Mouse (Mus musculus): ENCODE results near the gene 9430015G10Rik. TPM values are rescaled to one million over a fixed set of nuclear protein-coding genes. Genes with fewer than 3 reads are reported as not detected.
"Not testable (repeated sequence)": the region's sequence is repeated elsewhere in the genome, so short reads cannot be mapped to it uniquely, and the experiment has no call there.

Gene 9430015G10Rik
- polyA plus RNA-seq, 1 experiment from 2014 or later, result 69.0 TPM

DNA sequence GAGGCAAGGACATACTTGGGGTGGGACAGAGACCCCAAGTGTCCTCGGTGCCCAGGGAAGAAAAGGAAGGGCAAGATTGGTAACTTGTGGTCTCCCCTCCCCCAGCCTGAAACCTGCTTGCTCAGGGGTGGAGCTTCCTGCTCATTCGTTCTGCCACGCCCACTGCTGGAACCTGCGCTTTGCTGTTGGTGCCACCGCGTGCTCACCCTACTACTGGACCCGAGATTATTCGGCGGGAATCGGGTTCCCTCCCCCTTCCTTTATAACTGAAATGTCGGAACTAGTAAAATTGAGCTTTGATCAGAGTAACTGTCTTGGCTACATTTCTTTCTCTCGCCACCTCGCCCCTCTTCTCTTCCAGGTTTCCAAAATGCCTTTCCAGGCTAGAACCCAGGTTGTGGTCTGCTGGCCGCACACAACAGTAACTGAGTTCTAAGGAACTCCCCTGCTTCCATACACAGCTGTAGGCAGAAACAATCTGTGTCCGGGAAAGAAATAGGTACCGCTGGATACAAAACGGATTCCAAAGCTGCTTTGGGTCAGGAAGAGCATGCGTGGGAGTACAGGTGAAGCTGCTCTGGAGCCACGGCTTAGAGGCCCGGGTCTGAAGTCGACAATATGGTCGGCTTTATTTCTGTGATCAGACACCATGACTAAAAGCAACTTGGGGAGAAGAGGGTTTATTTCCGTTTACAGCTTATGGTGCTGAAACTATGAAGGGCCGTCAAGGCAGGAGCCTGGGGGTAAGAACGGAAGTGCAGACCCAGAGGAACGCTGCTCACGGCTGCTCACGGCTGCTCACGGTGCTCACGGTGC is 26.7 kb downstream of the 9430015G10Rik start:
- no peaks in the 10 kb centered on the region for H3K36me3 ChIP-seq (replicated peaks)
- H3K9ac ChIP-seq, result no peak overlapping the region
- no peak overlapping the region for H3K27ac ChIP-seq
- no peak overlapping the region for H3K4me3 ChIP-seq (replicated peaks)
- H3K4me2 ChIP-seq, result no peak overlapping the region
- H3K27me3 ChIP-seq, result no peaks in the 10 kb centered on the region
- no peaks in the 10 kb centered on the region for H3K9me3 ChIP-seq
- H3K4me1 ChIP-seq, result 0 out of 2 replicates have a peak, but pooled peaks cover 8% of the 10 kb centered on the region
- no peak for ATAC-seq (ENCODE audit: low FRiP score)
- WGBS, result 95% methylated on average over 30 of the region's 30 CpGs

DNA sequence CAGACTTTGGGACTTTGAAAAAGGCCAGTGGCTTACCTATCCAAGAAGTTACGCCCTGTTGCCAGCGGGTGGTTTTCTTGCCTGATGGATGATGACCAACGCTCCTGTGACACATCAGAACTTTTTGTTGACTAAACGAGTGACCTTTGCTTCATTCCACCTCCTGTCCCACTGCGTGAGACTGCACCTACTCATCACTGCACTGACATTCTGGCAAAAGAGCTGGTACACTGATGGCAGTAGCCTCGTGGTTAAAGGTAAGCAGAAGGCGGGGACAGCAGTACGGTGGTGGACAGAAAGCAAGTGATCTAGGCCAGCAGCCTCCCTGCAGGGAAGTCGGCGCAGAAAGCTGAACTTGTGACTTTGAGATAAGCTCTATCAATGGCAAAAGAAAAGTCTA is 41.1 kb downstream of the 9430015G10Rik start:
- H3K27ac ChIP-seq; H3K4me3 ChIP-seq (replicated peaks); ATAC-seq (ENCODE audit: low FRiP score); H3K27me3 ChIP-seq; H3K9me3 ChIP-seq; H3K36me3 ChIP-seq (replicated peaks); H3K4me2 ChIP-seq; H3K9ac ChIP-seq; H3K4me1 ChIP-seq: not testable (repeated sequence)
- WGBS, result 94% methylated on average over 10 of the region's 10 CpGs

DNA sequence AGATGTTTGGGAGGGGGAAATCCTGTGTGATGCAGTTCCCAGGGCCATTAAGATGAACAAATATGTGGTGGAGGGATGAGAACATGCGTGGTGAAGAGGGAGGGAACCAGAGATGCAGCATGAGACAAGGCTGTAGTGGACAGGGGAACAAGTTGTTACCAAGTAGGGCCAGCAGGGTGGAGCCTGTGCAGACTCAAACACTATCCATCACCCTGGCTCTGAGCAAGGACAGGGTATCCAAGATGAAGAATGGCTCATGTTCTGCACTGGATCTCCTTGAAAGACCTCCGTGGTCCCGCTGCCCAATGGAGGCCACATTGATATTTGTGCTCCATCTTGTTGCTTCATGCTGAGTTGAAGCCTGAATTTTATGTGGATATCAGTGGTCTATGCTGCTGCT is 45.0 kb downstream of the 9430015G10Rik start:
- ATAC-seq (ENCODE audit: low FRiP score), result no peak
- H3K9ac ChIP-seq, result no peak overlapping the region
- 96% methylated on average over 3 of the region's 3 CpGs for WGBS

DNA sequence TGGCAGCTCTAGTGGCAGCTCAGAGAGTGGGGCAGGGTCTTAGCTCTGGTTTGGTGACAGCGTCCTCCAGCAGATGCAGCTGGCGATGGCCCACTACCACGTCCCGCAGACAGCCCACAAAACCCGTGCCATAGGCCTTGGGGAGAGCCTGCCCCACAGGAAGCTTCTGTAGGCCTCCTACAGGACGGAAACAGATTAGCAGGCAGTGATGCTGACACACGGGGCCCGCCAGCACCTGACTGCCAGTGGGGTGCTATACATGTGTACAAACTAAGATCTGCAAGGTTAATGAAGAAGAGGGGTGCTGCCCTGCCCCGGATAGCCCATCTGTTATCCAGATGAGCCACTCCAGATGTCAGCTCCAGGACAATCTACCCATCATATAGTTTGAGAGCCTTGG is 56.7 kb downstream of the 9430015G10Rik start:
- 85% methylated on average over 9 of the region's 9 CpGs for WGBS
- H3K36me3 ChIP-seq (replicated peaks), result peaks cover 98% of the 10 kb centered on the region

More for the DNA sequence above, 45.0 kb downstream of the 9430015G10Rik start:
- no peak overlapping the region for H3K4me2 ChIP-seq
- peaks cover 15% of the 10 kb centered on the region for H3K9me3 ChIP-seq
- H3K27ac ChIP-seq, result no peak overlapping the region
- H3K4me3 ChIP-seq (replicated peaks), result no peak overlapping the region
- H3K27me3 ChIP-seq, result no peaks in the 10 kb centered on the region
- H3K36me3 ChIP-seq (replicated peaks), result no peaks in the 10 kb centered on the region
- H3K4me1 ChIP-seq, result no peaks in the 10 kb centered on the region

DNA sequence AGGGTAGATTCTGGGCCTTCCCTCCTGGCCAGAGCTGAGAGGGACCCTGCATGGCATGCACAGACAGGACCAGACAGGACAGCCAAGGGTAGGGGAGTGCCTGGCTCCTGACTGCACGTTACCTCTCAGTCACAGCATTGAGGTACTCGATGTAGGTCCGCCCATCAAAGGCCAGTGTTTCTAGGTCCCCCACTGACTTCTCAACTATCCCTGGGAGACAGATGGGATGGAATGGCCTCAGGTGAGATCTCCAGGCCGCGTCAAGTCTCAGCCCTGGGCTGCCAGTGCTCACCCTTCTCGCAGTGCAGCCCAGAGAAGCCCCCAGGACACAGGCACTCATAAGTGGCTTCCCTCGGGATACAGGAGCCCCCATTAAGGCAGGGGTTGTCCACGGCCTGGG is 58.8 kb downstream of the 9430015G10Rik start:
- H3K36me3 ChIP-seq (replicated peaks), result peaks cover 100% of the 10 kb centered on the region
- H3K27me3 ChIP-seq, result no peaks in the 10 kb centered on the region
- no peak overlapping the region for H3K27ac ChIP-seq
- H3K4me1 ChIP-seq, result no peaks in the 10 kb centered on the region
- H3K9ac ChIP-seq, result no peak overlapping the region
- no peak overlapping the region for H3K4me3 ChIP-seq (replicated peaks)
- H3K4me2 ChIP-seq, result no peak overlapping the region
- ATAC-seq (ENCODE audit: low FRiP score), result no peak
- 97% methylated on average over 8 of the region's 8 CpGs for WGBS
- H3K9me3 ChIP-seq, result no peaks in the 10 kb centered on the region

More for the DNA sequence above, 56.7 kb downstream of the 9430015G10Rik start:
- peaks cover 12% of the 10 kb centered on the region for H3K9me3 ChIP-seq
- H3K4me3 ChIP-seq (replicated peaks), result no peak overlapping the region
- H3K27ac ChIP-seq, result no peak overlapping the region
- no peaks in the 10 kb centered on the region for H3K4me1 ChIP-seq
- H3K4me2 ChIP-seq, result no peak overlapping the region
- no peak overlapping the region for H3K9ac ChIP-seq
- no peak for ATAC-seq (ENCODE audit: low FRiP score)
- no peaks in the 10 kb centered on the region for H3K27me3 ChIP-seq

DNA sequence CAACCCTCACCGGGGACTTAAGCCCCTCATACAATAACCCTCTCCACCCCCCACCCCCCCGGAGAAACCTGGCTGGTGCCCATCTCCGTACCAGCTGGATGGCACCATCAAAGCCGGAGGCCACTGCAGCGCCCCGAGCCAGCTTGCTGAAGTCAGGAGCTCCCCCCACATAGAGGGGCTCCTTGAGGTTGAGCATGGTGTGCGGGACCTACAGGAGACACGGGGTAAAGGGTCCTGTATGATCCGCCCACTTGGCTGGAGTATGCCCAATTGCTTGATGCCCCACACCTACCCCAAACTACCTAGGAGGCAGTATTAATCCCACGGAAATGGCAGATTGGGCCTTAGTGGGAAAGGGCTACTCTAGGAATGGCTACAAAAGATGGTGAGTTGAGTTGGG is 59.3 kb downstream of the 9430015G10Rik start:
- no peak for ATAC-seq (ENCODE audit: low FRiP score)
- no peaks in the 10 kb centered on the region for H3K9me3 ChIP-seq
- WGBS, result 94% methylated on average over 10 of the region's 10 CpGs

DNA sequence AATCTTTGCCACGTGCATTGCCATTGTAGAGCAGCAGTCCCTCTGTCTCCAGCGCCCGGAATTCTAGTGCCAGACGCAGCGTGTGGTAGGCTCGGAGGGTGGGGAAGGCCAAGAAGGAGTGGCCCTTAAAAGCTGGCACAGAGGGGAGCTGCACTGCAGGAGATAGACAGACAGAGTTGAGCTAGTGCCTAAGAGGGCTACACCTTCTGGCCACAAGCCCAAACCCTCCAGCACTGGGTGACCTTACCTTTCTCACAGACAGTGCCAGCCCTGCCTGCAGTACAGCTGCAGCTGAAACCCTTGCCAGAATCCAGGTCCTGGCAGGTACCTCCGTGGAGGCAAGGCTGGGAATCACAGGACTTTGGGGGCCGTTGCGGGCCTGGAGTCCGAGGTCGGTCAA is 62.0 kb downstream of the 9430015G10Rik start:
- no peak overlapping the region for H3K27ac ChIP-seq
- peaks cover 100% of the 10 kb centered on the region for H3K36me3 ChIP-seq (replicated peaks)
- H3K4me1 ChIP-seq, result no peaks in the 10 kb centered on the region
- ATAC-seq (ENCODE audit: low FRiP score), result no peak
- no peaks in the 10 kb centered on the region for H3K27me3 ChIP-seq
- 95% methylated on average over 11 of the region's 11 CpGs for WGBS
- H3K9ac ChIP-seq, result no peak overlapping the region
- H3K4me3 ChIP-seq (replicated peaks), result no peak overlapping the region
- no peak overlapping the region for H3K4me2 ChIP-seq
- no peaks in the 10 kb centered on the region for H3K9me3 ChIP-seq

More for the DNA sequence above, 59.3 kb downstream of the 9430015G10Rik start:
- H3K36me3 ChIP-seq (replicated peaks), result peaks cover 100% of the 10 kb centered on the region
- H3K4me3 ChIP-seq (replicated peaks), result no peak overlapping the region
- no peak overlapping the region for H3K9ac ChIP-seq
- H3K27ac ChIP-seq, result no peak overlapping the region
- no peak overlapping the region for H3K4me2 ChIP-seq
- H3K27me3 ChIP-seq, result no peaks in the 10 kb centered on the region
- H3K4me1 ChIP-seq, result no peaks in the 10 kb centered on the region

Other genes with a start within 250 kb of the 9430015G10Rik start
- gene Tas1r3, start 246.6 kb upstream of the 9430015G10Rik start, polyA plus RNA-seq (2016; fragmentation: Nextera tagmentation; extraction: Ambion mirVana), result 0.51 and 0.61 TPM in 2 replicates
- gene Cptp, start 240.5 kb upstream of the 9430015G10Rik start, polyA plus RNA-seq (2016; fragmentation: Nextera tagmentation; extraction: Ambion mirVana), result 17.9 and 23.4 TPM in 2 replicates
- gene Ints11, start 240.4 kb upstream of the 9430015G10Rik start, polyA plus RNA-seq (2016; fragmentation: Nextera tagmentation; extraction: Ambion mirVana), result 92.2 and 94.1 TPM in 2 replicates
- 44.6 and 48.8 TPM in 2 replicates for gene Pusl1, start 218.2 kb upstream of the 9430015G10Rik start, polyA plus RNA-seq (2016; fragmentation: Nextera tagmentation; extraction: Ambion mirVana)
- gene Acap3, start 218.2 kb upstream of the 9430015G10Rik start, polyA plus RNA-seq (2016; fragmentation: Nextera tagmentation; extraction: Ambion mirVana), result 47.9 and 57.2 TPM in 2 replicates
- 154 and 159 TPM in 2 replicates for gene Ube2j2, start 166.2 kb upstream of the 9430015G10Rik start, polyA plus RNA-seq (2016; fragmentation: Nextera tagmentation; extraction: Ambion mirVana)
- gene C1qtnf12, start 147.7 kb upstream of the 9430015G10Rik start, polyA plus RNA-seq (2016; fragmentation: Nextera tagmentation; extraction: Ambion mirVana), result 10.9 and 11.6 TPM in 2 replicates
- 16.4 and 18.6 TPM in 2 replicates for gene B3galt6, start 117.3 kb upstream of the 9430015G10Rik start, polyA plus RNA-seq (2016; fragmentation: Nextera tagmentation; extraction: Ambion mirVana)
- gene Sdf4, start 117.1 kb upstream of the 9430015G10Rik start, polyA plus RNA-seq (2016; fragmentation: Nextera tagmentation; extraction: Ambion mirVana), result 115 and 117 TPM in 2 replicates
- 0.70 and 1.2 TPM in 2 replicates for gene Tnfrsf4, start 96.1 kb upstream of the 9430015G10Rik start, polyA plus RNA-seq (2016; fragmentation: Nextera tagmentation; extraction: Ambion mirVana)
- 1.3 and 1.4 TPM in 2 replicates for gene Tnfrsf18, start 83.8 kb upstream of the 9430015G10Rik start, polyA plus RNA-seq (2016; fragmentation: Nextera tagmentation; extraction: Ambion mirVana)
- gene Ttll10, start 50.6 kb upstream of the 9430015G10Rik start, polyA plus RNA-seq (2016; fragmentation: Nextera tagmentation; extraction: Ambion mirVana), result 0.22 and 0.37 TPM in 2 replicates
- gene Rnf223, start 20.5 kb downstream of the 9430015G10Rik start, polyA plus RNA-seq (2016; fragmentation: Nextera tagmentation; extraction: Ambion mirVana), result 1.2 and 1.3 TPM in 2 replicates
- gene Agrn, start 87.5 kb downstream of the 9430015G10Rik start, polyA plus RNA-seq (2016; fragmentation: Nextera tagmentation; extraction: Ambion mirVana), result 139 and 152 TPM in 2 replicates
- gene Isg15, start 90.8 kb downstream of the 9430015G10Rik start, polyA plus RNA-seq (2016; fragmentation: Nextera tagmentation; extraction: Ambion mirVana), result 0.64 and 0.79 TPM in 2 replicates
- 7.1 and 8.2 TPM in 2 replicates for gene AW011738, start 93.3 kb downstream of the 9430015G10Rik start, polyA plus RNA-seq (2016; fragmentation: Nextera tagmentation; extraction: Ambion mirVana)
- gene Perm1, start 105.9 kb downstream of the 9430015G10Rik start, polyA plus RNA-seq (2016; fragmentation: Nextera tagmentation; extraction: Ambion mirVana), result 2.1 and 2.4 TPM in 2 replicates
- 27.6 and 28.5 TPM in 2 replicates for gene Plekhn1, start 124.9 kb downstream of the 9430015G10Rik start, polyA plus RNA-seq (2016; fragmentation: Nextera tagmentation; extraction: Ambion mirVana)
- 90.4 and 95.7 TPM in 2 replicates for gene Noc2l, start 126.0 kb downstream of the 9430015G10Rik start, polyA plus RNA-seq (2016; fragmentation: Nextera tagmentation; extraction: Ambion mirVana)
- gene Samd11, start 145.7 kb downstream of the 9430015G10Rik start, polyA plus RNA-seq (2016; fragmentation: Nextera tagmentation; extraction: Ambion mirVana), result 0.95 and 2.0 TPM in 2 replicates
- gene Vmn2r-ps159, start 221.1 kb downstream of the 9430015G10Rik start, polyA plus RNA-seq (2016; fragmentation: Nextera tagmentation; extraction: Ambion mirVana), result not detected in 2 replicates